Mouse (Mus musculus): ENCODE results near the gene Btnl2. TPM values are rescaled to one million over a fixed set of nuclear protein-coding genes. Genes with fewer than 3 reads are reported as not detected.

Gene Btnl2
- total and polyA plus RNA-seq, 3 experiments: 1.1 to 4.8 (median 2.0) TPM

DNA sequence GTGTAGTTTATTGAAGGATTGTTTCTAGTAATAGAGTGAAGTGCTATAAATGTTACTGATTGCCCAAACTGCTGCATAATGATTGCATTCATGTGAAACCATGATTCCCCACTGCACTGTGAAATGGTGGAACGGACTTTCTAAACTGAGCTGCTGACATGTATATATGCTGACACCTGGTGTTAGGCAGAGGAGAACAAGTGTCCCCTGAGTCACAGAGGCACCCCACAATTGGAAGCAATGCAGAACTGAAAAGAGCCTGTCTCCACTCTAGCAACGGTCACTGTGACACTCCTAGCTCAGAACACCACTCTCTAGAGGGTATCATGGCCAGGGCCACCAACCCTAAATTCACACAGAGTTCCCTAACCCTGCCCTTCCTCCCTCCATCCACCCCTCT lies 24.1 kb downstream of the Btnl2 start:
- in situ Hi-C loops (cut with MboI; ENCODE audit: low pct_ligation_motif_present, low pct_unique_long_range_greater_than_20kb, low sequenced_read_pairs): no loop called here
- Histone ChIP-seq H3K79me2 (replicated peaks; ENCODE audit: control insufficient read depth, extremely low read depth, insufficient read depth, poor library complexity, severe bottlenecking) (no peaks in the 10 kb centered on the region), H3K27ac (ENCODE audit: insufficient read depth, low read depth) (no peak overlapping the region), H3K9ac (ENCODE audit: insufficient read depth, low read depth) (no peak overlapping the region), H3K36me3 (replicated peaks in 1 of 2; ENCODE audit: control insufficient read depth in 1 of 2, insufficient read depth in 1 of 2, low read length in 1 of 2) (peaks cover 0 to 2% of the 10 kb centered on the region in 2 experiments), H3K27me3 (replicated peaks) (no peaks in the 10 kb centered on the region), H3K9me3 (replicated peaks; ENCODE audit: low read length) (peaks cover 4% of the 10 kb centered on the region), H3K4me2 (ENCODE audit: insufficient read depth, low read depth, poor library complexity, severe bottlenecking) (no peak overlapping the region), H3K4me1 (ENCODE audit: control insufficient read depth in 1 of 2, insufficient read depth in 2 of 2) (peaks cover 18 to 27% of the 10 kb centered on the region in 2 experiments), H3K4me3 (replicated peaks in 1 of 3; ENCODE audit: low read depth in 2 of 3, low read length in 2 of 3, poor library complexity in 1 of 3) (no peak overlapping the region)
- TF ChIP-seq POLR2AphosphoS2 (IDR thresholded peaks at IDR 0.05; ENCODE audit: low read depth, low read length): no peak
- TF ChIP-seq NRF1 (IDR thresholded peaks at IDR 0.05; ENCODE audit: low read depth, low read length): no peak
- no peak for TF ChIP-seq ZKSCAN1 (IDR thresholded peaks at IDR 0.05; ENCODE audit: borderline replicate concordance, low read depth, low read length)
- TF ChIP-seq SIN3A (IDR thresholded peaks at IDR 0.05; ENCODE audit: low read length): no peak
- TF ChIP-seq ELF1 (IDR thresholded peaks at IDR 0.05; ENCODE audit: low read depth, low read length): no peak
- TF ChIP-seq RCOR1 (conservative IDR thresholded peaks at IDR 0.05; ENCODE audit: low read depth, low read length): no peak
- TF ChIP-seq MYC (IDR thresholded peaks at IDR 0.05; ENCODE audit: low read depth, low read length): no peak
- no peak for DNase-seq (ENCODE audit: extremely low read depth)
- dilution Hi-C loops (cut with MboI; ENCODE audit: extremely low pct_ligation_motif_present, extremely low pct_unique_long_range_greater_than_20kb, low sequenced_read_pairs): no loop called here

DNA sequence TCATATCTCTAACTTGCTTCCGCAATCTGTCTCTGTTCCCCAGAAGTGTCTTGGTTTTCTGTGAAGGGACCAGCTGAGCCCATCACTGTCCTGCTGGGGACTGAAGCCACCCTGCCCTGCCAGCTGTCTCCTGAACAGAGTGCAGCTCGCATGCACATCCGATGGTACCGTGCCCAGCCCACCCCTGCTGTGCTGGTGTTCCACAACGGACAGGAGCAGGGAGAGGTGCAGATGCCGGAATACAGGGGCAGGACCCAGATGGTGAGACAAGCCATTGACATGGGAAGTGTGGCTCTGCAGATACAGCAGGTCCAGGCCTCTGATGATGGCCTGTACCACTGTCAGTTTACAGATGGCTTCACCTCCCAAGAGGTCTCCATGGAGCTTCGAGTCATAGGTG lies 24.8 kb downstream of the Btnl2 start:
- dilution Hi-C loops (cut with MboI; ENCODE audit: extremely low pct_ligation_motif_present, extremely low pct_unique_long_range_greater_than_20kb, low sequenced_read_pairs) (no loop called here), in situ Hi-C loops (cut with MboI; ENCODE audit: low pct_ligation_motif_present, low pct_unique_long_range_greater_than_20kb, low sequenced_read_pairs) (no loop called here)
- Histone ChIP-seq H3K27me3 (replicated peaks) (no peaks in the 10 kb centered on the region), H3K79me2 (replicated peaks; ENCODE audit: control insufficient read depth, extremely low read depth, insufficient read depth, poor library complexity, severe bottlenecking) (no peaks in the 10 kb centered on the region), H3K4me3 (replicated peaks in 1 of 3; ENCODE audit: low read depth in 2 of 3, low read length in 2 of 3, poor library complexity in 1 of 3) (no peak overlapping the region), H3K4me1 (ENCODE audit: control insufficient read depth in 1 of 2, insufficient read depth in 2 of 2) (peaks cover 17 to 24% of the 10 kb centered on the region in 2 experiments), H3K9ac (ENCODE audit: insufficient read depth, low read depth) (no peak overlapping the region), H3K27ac (ENCODE audit: insufficient read depth, low read depth) (no peak overlapping the region), H3K9me3 (replicated peaks; ENCODE audit: low read length) (peaks cover 4% of the 10 kb centered on the region), H3K4me2 (ENCODE audit: insufficient read depth, low read depth, poor library complexity, severe bottlenecking) (no peak overlapping the region), H3K36me3 (replicated peaks in 1 of 2; ENCODE audit: control insufficient read depth in 1 of 2, insufficient read depth in 1 of 2, low read length in 1 of 2) (peaks cover 0 to 2% of the 10 kb centered on the region in 2 experiments)
- no peak for TF ChIP-seq TBP (conservative IDR thresholded peaks at IDR 0.05; ENCODE audit: low read depth, low read length)
- TF ChIP-seq SMC3 (IDR thresholded peaks at IDR 0.05; ENCODE audit: low read depth, low read length): no peak
- TF ChIP-seq ZC3H11A (IDR thresholded peaks at IDR 0.05; ENCODE audit: low read depth, low read length): no peak
- no peak for TF ChIP-seq MAFK (IDR thresholded peaks at IDR 0.05; ENCODE audit: insufficient replicate concordance, low read length)
- TF ChIP-seq MXI1 (IDR thresholded peaks at IDR 0.05; ENCODE audit: low read depth, low read length): no peak
- TF ChIP-seq MAX (IDR thresholded peaks at IDR 0.05; ENCODE audit: low read length): no peak
- TF ChIP-seq USF1 (IDR thresholded peaks at IDR 0.05; ENCODE audit: low read depth, low read length): no peak
- no peak for TF ChIP-seq NRF1 (IDR thresholded peaks at IDR 0.05; ENCODE audit: low read depth, low read length)
- no peak for DNase-seq (ENCODE audit: extremely low read depth)

DNA sequence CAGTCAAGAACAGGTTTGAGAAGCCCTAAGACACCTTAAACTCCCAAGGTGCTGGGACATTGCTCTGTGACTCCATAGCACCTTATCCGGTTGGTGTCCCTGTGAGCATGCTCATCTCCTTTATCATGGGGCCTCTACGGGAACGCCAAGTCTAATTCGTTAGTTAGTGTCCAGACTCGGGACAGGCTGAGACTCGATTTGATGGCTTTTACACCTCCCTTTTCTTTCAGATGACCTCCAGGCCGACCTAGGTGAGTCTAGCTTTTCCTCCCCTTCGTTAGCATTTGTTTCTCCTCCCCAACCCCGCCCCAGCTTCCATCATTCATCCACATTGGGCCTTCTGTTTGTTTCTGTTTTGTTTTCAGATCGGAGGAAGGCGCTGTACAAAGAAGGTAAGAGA lies 27.3 kb downstream of the Btnl2 start:
- no peaks in the 10 kb centered on the region for H3K27me3 ChIP-seq (replicated peaks)
- no peak overlapping the region for H3K4me2 ChIP-seq (ENCODE audit: insufficient read depth, low read depth, poor library complexity, severe bottlenecking)
- peaks cover 22 to 36% of the 10 kb centered on the region in 2 experiments for H3K4me1 ChIP-seq (ENCODE audit: control insufficient read depth in 1 of 2, insufficient read depth in 2 of 2)
- dilution Hi-C loops (cut with MboI; ENCODE audit: extremely low pct_ligation_motif_present, extremely low pct_unique_long_range_greater_than_20kb, low sequenced_read_pairs) (no loop called here), in situ Hi-C loops (cut with MboI; ENCODE audit: low pct_ligation_motif_present, low pct_unique_long_range_greater_than_20kb, low sequenced_read_pairs) (no loop called here)
- TF ChIP-seq MEF2A (IDR thresholded peaks at IDR 0.05; ENCODE audit: borderline replicate concordance, low read depth, low read length) (no peak), MAZ (IDR thresholded peaks at IDR 0.05; ENCODE audit: low read depth, low read length) (no peak), BHLHE40 (IDR thresholded peaks at IDR 0.05; ENCODE audit: low read depth, low read length) (no peak), NELFE (IDR thresholded peaks at IDR 0.05; ENCODE audit: low read depth, low read length) (no peak), POLR2A (IDR thresholded peaks at IDR 0.05; ENCODE audit: low read depth, low read length) (no peak), MAX (IDR thresholded peaks at IDR 0.05; ENCODE audit: low read length) (no peak), PAX5 (IDR thresholded peaks at IDR 0.05; ENCODE audit: low read length) (no peak)
- no peak for DNase-seq (ENCODE audit: extremely low read depth)
- H3K4me3 ChIP-seq (replicated peaks in 1 of 3; ENCODE audit: low read depth in 2 of 3, low read length in 2 of 3, poor library complexity in 1 of 3): no peak overlapping the region
- H3K9ac ChIP-seq (ENCODE audit: insufficient read depth, low read depth): no peak overlapping the region
- peaks cover 2% of the 10 kb centered on the region for H3K9me3 ChIP-seq (replicated peaks; ENCODE audit: low read length)
- peaks cover 0 to 2% of the 10 kb centered on the region in 2 experiments for H3K36me3 ChIP-seq (replicated peaks in 1 of 2; ENCODE audit: control insufficient read depth in 1 of 2, insufficient read depth in 1 of 2, low read length in 1 of 2)
- no peak overlapping the region for H3K27ac ChIP-seq (ENCODE audit: insufficient read depth, low read depth)
- H3K79me2 ChIP-seq (replicated peaks; ENCODE audit: control insufficient read depth, extremely low read depth, insufficient read depth, poor library complexity, severe bottlenecking): no peaks in the 10 kb centered on the region
